Mouse (Mus musculus) CH12.LX (cell line): ENCODE data around the gene Nat9.

Experiments
- CTCF ChIP-seq, 2 experiments: IDR thresholded peaks in 1 of 2; conservative IDR thresholded peaks in 1 of 2; 2 replicates each; pipeline ENCODE4 v1.5.1; 2011 to 2012; ENCODE audit warnings: low read depth in 2 of 2, low read length in 2 of 2, improper control_type of control experiment in 1 of 2, inconsistent platforms in 1 of 2, mild to moderate bottlenecking in 1 of 2, moderate library complexity in 1 of 2
- E2F4 ChIP-seq: IDR thresholded peaks from 2 replicates; pipeline ENCODE4 v1.6.1; 2011; ENCODE audit warnings: low read depth, low read length, improper control_type of control experiment; ENCODE audit not compliant: insufficient replicate concordance
- EP300 ChIP-seq: IDR thresholded peaks from 2 replicates; pipeline ENCODE4 v1.6.1; 2011; ENCODE audit warnings: low read length, improper control_type of control experiment
- MAFK ChIP-seq: IDR thresholded peaks from 2 replicates; pipeline ENCODE4 v1.6.1; 2011; ENCODE audit warnings: low read length, improper control_type of control experiment; ENCODE audit not compliant: insufficient replicate concordance
- MAZ ChIP-seq: IDR thresholded peaks from 2 replicates; pipeline ENCODE4 v1.6.1; 2012; ENCODE audit warnings: low read depth, mild to moderate bottlenecking, inconsistent platforms, low read length, improper control_type of control experiment, moderate library complexity
- NELFE ChIP-seq: IDR thresholded peaks from 2 replicates; pipeline ENCODE4 v1.6.1; 2011; ENCODE audit warnings: low read depth, low read length, improper control_type of control experiment
- NRF1 ChIP-seq: IDR thresholded peaks from 2 replicates; pipeline ENCODE4 v1.6.1; 2014; ENCODE audit warnings: low read depth, mild to moderate bottlenecking, inconsistent platforms, low read length, improper control_type of control experiment, moderate library complexity
- SIN3A ChIP-seq: IDR thresholded peaks from 2 replicates; pipeline ENCODE4 v1.6.1; 2012; ENCODE audit warnings: low read length, improper control_type of control experiment, inconsistent platforms
- USF2 ChIP-seq: conservative IDR thresholded peaks from 2 replicates; pipeline ENCODE4 v1.6.1; 2011; ENCODE audit warnings: low read depth, low read length, improper control_type of control experiment
- ZC3H11A ChIP-seq: IDR thresholded peaks from 2 replicates; pipeline ENCODE4 v1.6.1; 2012; ENCODE audit warnings: low read depth, mild to moderate bottlenecking, inconsistent platforms, low read length, improper control_type of control experiment

- no peak for TF ChIP-seq NRF1
- TF ChIP-seq CTCF (conservative IDR thresholded peaks at IDR 0.05 in 1 of 2, IDR thresholded peaks at IDR 0.05 in 1 of 2; ENCODE audit: low read depth in 2 of 2, low read length in 2 of 2): no peak
- no peak for TF ChIP-seq ZC3H11A
- no peak for TF ChIP-seq MAZ
- TF ChIP-seq USF2: no peak
- TF ChIP-seq E2F4: no peak
- TF ChIP-seq SIN3A: no peak
- TF ChIP-seq EP300: no peak
- TF ChIP-seq MAFK: no peak
- TF ChIP-seq NELFE: no peak
Observed at GRCm38 (mm10) chr11:115222077-115222476, 34.4 kb upstream of the Nat9 start.
